Mouse (Mus musculus): ENCODE measurements around the gene Cntnap2. TPM values are rescaled to one million over a fixed set of nuclear protein-coding genes. Genes with fewer than 3 reads are reported as not detected.

The Cntnap2 gene
- total RNA-seq, 2 experiments from 2014 or later = 115 to 129 TPM

GRCm38 (mm10) chr6:47294433-47294832, 2235.3 kb downstream of the Cntnap2 start:
- no peak for DNase-seq (ENCODE audit: low spot score in 2 of 2)
- intact Hi-C loops (cut with DNase I) = no loop called here

- DNase-seq (ENCODE audit: low spot score in 2 of 2) = no peak
- intact Hi-C loops (cut with DNase I) = no loop called here
These were observed 2245.8 kb downstream of the Cntnap2 start for GRCm38 (mm10) chr6:47304848-47305490.

DNA sequence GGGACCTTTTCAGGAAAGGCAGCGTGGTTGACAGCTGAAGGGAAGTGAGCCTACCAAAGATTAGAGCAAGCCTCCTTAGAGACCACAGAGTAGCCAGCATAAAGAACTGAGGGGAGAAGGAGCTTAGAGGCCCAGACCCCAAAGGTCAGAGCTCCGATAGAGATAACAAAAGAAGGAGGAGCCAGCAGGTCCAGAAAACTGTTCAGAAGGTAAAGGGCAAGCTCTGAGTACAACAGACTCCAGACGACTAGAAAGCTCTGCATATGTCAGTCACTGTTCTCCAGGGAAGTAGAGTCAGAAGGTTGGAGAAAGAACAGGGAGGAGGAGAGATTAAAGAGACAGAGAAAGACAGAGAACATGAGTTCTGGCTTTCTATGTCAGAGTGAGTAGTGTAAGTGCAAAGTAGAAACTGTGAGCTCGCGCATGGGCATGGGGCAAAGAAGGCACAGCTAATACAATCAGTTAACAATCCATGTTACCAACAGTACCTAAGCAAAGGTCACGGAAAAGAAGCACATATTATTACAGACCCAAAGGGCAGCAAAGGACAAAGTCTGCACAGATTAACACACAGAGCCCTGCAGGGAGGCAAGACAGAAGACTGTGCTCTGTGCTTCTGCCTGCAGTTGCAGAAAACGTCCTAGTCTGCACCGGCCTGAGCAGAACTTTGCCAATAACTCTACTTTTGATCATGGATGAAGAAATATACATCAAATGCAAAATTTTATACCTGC, 2247.1 kb downstream of the Cntnap2 start:
- no peak for DNase-seq (ENCODE audit: low spot score in 2 of 2)
- intact Hi-C loops (cut with DNase I) = no loop called here

DNA sequence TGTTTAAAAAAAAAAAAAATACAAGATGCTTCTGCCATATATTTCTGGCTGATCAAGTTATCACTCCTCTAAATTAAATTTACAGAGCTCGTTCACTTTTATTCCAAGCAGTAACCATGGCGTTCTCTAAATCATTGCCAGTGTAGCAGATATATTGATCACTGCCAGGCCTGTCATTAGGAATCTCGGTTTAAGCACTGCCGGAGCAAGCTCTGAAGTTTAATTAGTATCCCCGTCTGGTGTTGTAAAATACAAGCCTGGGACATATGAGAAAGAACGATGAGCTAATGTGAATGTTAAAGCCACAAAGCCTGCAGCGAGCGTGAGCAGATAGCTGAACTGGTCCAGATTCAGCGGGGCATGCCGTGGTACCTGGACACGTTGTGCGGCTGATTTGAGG, 2247.8 kb downstream of the Cntnap2 start:
- DNase-seq (ENCODE audit: low spot score in 2 of 2) = no peak
- intact Hi-C loops (cut with DNase I) = no loop called here

DNA sequence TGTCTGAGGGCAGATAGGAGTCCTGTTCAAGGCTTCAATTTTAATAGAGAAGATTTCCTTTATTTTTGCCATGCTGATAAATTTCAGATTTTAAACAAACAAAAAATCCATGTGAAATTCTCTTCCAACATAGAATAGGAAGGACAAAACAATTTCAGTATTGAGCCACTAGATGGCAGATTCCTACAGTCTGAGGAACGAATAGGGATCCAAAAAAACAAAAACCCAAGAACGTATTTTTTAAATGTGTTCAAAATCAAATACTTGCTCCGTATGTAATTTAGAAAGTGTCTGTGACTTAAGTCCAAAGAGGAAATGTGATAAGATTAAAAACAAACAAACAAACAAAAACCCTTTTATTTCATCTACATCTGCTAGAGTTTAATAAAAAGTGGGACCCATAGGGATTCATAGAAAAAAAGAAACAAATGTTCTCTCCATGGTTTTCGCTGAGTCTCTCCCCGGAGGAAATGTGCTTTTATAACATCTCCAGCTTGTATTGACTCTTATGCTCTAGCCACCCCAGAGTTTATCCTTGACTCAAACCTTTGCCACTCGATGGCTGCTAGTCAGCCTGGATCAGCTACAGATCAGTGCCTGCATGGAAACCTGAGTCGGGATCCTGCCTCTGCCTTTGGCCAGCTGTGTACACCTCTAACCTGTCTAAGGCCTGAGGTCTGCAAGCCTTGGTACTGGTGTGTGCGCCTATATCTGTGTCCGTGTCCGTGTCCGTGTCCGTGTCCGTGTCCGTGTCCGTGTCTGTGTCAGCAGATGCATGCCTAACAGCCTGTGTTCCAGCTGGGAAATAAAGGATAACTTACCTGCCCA, 2255.6 kb downstream of the Cntnap2 start:
- intact Hi-C loops (cut with DNase I) = loop anchor here (5.0 to 10.0 kb wide), 3 partner anchors 138 to 320 kb away; partner anchors contain the start of gene Cul1
- peak; percentile 33 to 61 for DNase-seq (ENCODE audit: low spot score in 2 of 2)

DNA sequence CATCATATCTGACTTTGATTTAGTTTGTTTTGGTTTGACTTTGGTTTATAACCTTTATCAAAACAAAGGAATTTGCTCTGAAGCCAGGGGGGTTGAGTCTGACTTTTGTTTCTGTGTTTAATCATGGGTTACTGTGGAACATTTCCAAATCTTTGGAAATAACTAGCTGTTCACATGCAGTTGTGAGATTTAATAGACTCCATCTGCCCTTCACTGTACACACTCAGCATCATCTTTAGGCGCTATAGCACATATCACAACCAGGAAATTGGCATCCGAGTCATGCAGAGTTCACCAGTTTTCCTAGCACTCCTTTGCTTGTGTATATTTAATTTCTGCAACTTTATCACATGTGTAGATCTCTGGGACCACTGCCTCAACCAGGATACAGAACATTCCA, 2256.3 kb downstream of the Cntnap2 start:
- intact Hi-C loops (cut with DNase I) = loop anchor here (5.0 to 10.0 kb wide), 3 partner anchors 137 to 319 kb away; partner anchors contain the start of gene Cul1
- DNase-seq (ENCODE audit: low spot score in 2 of 2) = no peak

- DNase-seq (ENCODE audit: low spot score in 2 of 2) = no peak
- intact Hi-C loops (cut with DNase I) = loop anchor here (5.0 to 10.0 kb wide), 3 partner anchors 135 to 318 kb away; partner anchors contain the start of gene Cul1
These were observed 2258.1 kb downstream of the Cntnap2 start for GRCm38 (mm10) chr6:47317253-47317652.

GRCm38 (mm10) chr6:47318705-47319104, 2259.5 kb downstream of the Cntnap2 start:
- peak; percentile 45 to 50 for DNase-seq (ENCODE audit: low spot score in 2 of 2)
- intact Hi-C loops (cut with DNase I) = loop anchor here (5.0 to 10.0 kb wide), 3 partner anchors 134 to 316 kb away; partner anchors contain the start of gene Cul1

GRCm38 (mm10) chr6:47319309-47319983, 2260.3 kb downstream of the Cntnap2 start:
- DNase-seq (ENCODE audit: low spot score in 2 of 2) = no peak
- intact Hi-C loops (cut with DNase I) = loop anchor here (5.0 to 10.0 kb wide), 3 partner anchors 133 to 315 kb away; partner anchors contain the start of gene Cul1

GRCm38 (mm10) chr6:47323169-47323835, 2264.1 kb downstream of the Cntnap2 start:
- no peak for DNase-seq (ENCODE audit: low spot score in 2 of 2)
- intact Hi-C loops (cut with DNase I) = no loop called here

GRCm38 (mm10) chr6:47323886-47324285, 2264.7 kb downstream of the Cntnap2 start:
- no peak for DNase-seq (ENCODE audit: low spot score in 2 of 2)
- intact Hi-C loops (cut with DNase I) = no loop called here

DNA sequence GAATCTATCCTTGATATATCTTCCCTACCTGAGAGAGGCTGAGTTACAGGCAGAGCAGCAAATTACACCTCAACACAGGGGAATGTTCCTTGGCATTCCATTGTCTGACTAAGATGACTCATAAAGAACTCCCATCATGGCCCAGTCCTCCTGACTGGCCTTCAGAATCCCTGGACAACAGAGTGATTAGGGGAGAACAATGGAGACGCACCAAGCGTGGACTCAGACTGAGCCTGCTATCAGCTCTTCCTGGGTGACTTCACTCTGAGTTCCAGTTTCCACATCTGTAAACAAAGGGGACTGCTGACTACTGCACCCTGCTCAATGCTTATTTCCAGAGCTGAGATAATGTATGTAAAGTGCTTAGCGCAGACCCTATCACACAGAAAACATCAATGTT, 2269.1 kb downstream of the Cntnap2 start:
- DNase-seq (ENCODE audit: low spot score in 2 of 2) = no peak
- intact Hi-C loops (cut with DNase I) = no loop called here

DNA sequence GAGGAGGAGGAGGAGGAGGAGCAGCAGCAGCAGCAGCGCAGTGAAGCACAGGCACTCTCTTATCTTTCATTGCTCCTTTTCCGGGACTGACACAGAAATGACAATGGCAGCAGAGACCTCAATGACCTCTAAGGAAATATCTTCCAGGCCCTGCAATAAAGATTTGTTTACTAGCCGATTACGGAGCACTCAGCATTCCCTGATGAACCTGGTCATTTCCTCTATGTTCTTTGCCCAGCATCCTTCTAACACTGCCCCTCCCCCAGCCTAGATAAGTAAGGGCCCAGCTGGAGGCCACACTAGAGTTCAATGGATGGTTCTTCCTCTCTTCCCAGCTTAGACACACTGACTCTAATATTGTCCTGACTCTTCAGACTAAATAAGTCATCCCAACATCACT, 2270.1 kb downstream of the Cntnap2 start:
- intact Hi-C loops (cut with DNase I) = no loop called here
- no peak for DNase-seq (ENCODE audit: low spot score in 2 of 2)

DNA sequence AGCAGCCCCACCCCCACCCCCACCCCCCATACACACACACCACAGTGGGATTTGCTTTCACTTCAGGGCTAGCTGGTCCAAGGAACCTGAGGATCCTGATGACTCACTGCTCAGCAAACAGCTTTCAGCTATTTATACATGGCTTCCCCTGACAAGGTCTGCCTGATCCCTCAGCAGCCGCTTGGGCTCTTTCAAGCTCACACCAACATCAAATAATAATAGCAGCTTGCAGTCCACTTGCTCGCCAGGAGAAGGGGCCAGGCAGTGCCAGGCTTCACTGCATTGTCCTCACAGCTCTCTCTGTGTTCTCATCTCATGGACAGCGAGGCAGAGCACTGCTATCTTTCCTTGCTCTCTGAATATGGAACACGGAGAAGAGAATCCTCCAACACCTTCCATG, 2273.9 kb downstream of the Cntnap2 start:
- DNase-seq (ENCODE audit: low spot score in 2 of 2) = peak in 1 of 2 experiments; percentile 23
- intact Hi-C loops (cut with DNase I) = no loop called here

DNA sequence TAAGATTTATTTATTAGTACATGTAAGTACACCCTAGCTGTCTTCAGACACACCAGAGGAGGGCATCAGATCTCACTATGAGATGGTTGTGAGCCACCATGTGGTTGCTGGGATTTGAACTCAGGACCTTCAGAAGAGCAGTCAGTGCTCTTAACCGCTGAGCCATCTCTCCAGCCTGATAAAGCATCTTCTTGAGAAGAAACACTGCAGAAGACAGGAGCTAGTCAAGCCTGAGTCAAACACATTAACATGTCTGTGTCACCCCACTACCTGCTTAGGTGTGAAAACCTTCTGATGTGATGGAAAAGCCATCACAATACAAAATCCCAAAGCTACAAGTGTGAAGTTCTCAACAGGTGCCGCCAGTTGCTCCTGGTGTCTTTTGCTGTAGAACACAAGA, 2275.2 kb downstream of the Cntnap2 start:
- no peak for DNase-seq (ENCODE audit: low spot score in 2 of 2)
- intact Hi-C loops (cut with DNase I) = no loop called here

DNA sequence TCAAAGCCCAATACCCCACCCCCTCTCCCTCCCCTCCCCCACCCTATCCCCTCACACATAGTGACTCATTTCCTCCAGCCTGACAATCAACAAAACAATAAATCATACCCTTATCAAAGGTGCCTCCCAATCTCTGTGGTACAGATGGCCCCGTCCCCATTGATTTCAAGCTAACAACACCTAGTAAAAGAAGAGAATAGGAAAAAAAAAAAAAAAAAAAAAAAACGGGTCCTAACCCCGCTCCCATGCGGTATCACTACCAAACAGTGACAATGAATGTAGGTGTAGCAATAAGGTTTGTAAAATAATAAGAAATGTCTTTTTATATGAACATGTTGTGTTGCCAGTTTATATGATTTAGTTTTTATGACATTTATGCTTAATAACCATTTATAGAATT, 2278.1 kb downstream of the Cntnap2 start:
- DNase-seq (ENCODE audit: low spot score in 2 of 2) = no peak
- intact Hi-C loops (cut with DNase I) = no loop called here

GRCm38 (mm10) chr6:47338113-47338512, 2279.0 kb downstream of the Cntnap2 start:
- intact Hi-C loops (cut with DNase I) = no loop called here
- DNase-seq (ENCODE audit: low spot score in 2 of 2) = no peak

DNA sequence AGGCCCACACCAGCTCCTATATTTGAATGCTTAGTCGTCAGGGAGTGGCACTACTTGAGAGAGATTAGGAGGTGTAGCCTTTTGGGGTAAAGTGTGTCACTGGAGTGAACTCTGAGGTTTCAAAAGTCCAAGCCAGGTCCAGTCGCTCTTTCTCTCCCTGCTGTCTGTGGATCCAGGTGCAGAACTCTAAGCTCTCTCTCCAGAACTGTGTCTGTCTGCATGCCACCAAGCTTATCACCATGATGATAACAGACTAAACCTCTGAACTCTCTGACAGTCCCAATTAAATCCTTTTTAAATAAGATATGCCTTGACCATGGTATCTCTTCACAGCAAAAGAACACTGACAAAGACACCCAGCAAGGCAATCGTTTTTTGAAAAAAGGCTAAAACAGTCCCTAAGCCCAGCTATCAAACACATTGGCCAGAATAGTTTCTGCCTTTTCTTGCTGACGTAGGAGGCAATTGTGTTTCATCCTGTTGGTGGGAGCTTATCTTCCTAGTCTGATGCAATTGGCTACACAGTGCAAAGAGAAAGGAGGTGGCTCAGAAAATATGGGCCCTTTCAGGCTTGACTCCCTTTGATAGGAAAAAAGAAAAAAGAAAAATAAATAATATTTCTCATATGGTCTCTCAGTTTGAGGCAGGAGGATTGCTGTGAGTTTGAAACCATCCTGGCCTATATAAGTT, 2281.8 kb downstream of the Cntnap2 start:
- intact Hi-C loops (cut with DNase I) = no loop called here
- DNase-seq (ENCODE audit: low spot score in 2 of 2) = no peak

Measured in left cerebral cortex, postnatal 14 days (tissue).